Mouse (Mus musculus) megakaryocyte, embryonic 14.5 days (primary cell): ENCODE results near the gene Leo1.

Experiments
- FLI1 ChIP-seq: IDR thresholded peaks from 2 replicates; pipeline ENCODE4 v1.6.1; 2012; ENCODE audit warnings: low read length, inconsistent platforms, mixed read lengths
- GATA1 ChIP-seq: IDR thresholded peaks from 3 replicates; pipeline ENCODE4 v1.6.1; 2012; ENCODE audit warnings: mixed read lengths, low read length, inconsistent platforms, borderline replicate concordance

GRCm38 (mm10) chr9:75435918-75436317, 5.4 kb upstream of the Leo1 start:
- TF ChIP-seq GATA1 (no peak), FLI1 (no peak)
